Mouse (Mus musculus): ENCODE results near the gene Med16.

DNA sequence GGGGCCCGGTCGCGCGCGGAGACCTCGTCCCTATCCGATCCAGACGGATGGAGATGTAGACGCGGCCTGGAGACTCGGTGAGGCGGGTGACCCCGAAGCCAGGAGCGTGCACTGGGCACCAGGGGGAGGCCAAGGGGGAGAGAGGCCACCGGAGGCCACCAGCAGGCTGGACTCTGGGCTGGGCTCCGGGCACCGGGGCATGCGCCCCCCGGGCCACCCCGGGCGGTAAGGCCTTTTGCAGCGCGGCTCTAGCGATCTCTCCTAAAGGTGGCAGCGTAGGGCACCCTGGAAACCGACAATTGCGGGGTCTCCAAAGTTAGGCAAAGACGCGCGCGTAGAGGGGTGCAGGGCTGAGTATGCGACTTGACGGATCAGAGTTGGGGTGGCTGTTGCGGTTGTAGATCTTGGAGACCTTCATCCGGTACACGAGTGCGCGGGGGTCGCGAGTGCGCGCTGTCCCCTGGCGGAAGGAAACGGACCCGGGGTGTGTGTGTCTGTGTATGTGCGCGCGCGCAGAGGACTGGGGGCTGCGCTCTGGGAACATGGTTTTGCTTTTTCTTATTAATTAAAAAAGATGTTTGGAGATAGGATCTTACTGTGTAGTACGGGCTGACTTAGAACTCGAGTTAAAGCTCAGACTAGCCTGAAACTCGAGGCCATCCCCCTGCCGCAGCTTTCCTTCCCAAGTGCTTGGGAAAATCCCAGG lies 18.8 kb upstream of the Med16 start:
- TF ChIP-seq CTCF (conservative IDR thresholded peaks at IDR 0.05; ENCODE audit: insufficient read depth, insufficient read length, low read depth, low read length) (0 out of 2 replicates have a peak, but pooled peaks have one; percentile 1), POLR2A (IDR thresholded peaks at IDR 0.05; ENCODE audit: low read depth, low read length) (no peak)

All from kidney, adult 2 months (tissue).